Mouse (Mus musculus): ENCODE measurements at regions not wholly inside any gene's neighbourhood (a gene's known extent, or its start where the extent isn't known, plus 50 kb on each side); places are given as distances from the start of the nearest gene placed in this dataset.
A peak's percentile ranks its signal among the peaks of the same experiment; 100 is the strongest.

DNA sequence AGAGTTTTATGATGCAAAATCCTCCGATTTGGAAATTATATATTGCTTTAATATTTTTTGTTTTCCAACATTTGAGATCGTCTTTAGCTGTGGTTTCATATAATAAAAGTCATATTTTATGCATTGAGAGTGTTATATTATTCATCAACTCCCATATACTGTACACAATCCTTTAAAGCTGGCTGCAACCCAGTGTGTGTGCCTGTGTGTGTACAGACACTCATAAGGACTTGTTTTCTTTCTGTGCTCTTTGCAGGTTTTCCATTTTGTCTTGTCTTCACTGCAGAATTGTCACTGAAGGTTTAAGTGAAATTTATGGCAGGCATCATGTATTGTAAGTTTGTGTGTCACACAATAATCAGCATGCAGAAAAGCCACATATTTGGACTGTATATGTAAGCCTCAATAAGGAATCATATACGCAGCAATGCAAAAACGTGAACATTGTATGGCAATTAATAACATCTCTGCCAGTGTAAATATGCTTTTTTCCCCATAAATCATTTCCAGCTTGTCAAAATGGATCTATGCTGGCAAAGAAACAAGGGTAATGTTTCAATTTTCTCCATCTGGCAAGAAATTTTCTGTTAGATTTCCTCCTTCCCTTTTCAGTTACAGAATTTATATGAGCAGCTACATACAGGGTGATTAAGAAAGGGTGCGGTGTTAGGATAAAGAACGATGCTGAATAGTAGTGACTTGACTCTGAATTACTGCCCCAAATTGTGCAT is 342.4 kb upstream of the Pkn2 start:
- ATAC-seq (ENCODE audit: low TSS enrichment) = 0 out of 2 replicates have a peak, but pooled peaks have one; percentile 44

- ATAC-seq (ENCODE audit: low TSS enrichment) = no peak
These were observed 311.6 kb upstream of the Pkn2 start for GRCm38 (mm10) chr3:143193263-143193970.

GRCm38 (mm10) chr3:143188931-143189330 is 307.1 kb upstream of the Pkn2 start:
- ATAC-seq (ENCODE audit: low TSS enrichment) = no peak

DNA sequence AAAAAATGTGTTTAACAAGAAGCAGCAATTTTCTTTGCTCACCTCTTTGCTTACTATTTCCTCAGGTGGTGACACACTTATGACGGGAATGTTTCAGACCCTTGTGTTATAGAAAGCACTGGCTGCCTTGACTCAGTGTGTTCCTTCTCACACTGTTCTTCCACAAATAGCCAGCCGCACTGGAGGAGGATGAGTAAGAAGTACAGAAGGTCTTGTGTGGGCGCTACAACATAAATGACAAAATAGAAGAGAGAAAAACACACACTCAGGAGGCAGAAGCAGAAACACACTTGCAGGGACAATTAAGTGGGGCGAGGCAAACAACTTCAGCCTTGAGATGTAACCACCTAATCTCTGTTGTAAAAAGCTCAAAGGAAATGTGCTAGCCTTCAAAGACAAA is 292.2 kb upstream of the Pkn2 start:
- ATAC-seq (ENCODE audit: low TSS enrichment) = peak; percentile 99

DNA sequence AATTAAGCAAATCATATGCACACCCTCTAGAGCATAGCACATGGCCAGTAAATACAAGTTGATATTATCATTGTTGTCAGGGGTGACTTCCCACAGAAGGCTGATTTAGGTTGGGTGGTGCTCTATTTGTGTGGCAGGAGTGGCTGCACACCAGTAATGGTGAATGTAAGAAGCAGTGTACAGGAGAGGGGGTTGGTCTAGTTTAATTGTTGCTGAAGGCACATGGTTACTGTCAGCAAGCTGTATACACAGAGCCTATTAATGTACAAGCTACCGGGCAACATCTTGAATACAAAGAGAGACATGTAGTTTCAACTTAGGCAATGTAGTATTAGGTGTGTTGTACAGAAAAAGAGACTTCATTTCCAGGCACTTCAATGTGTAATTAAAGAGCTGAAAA is 280.6 kb upstream of the Pkn2 start:
- no peak for ATAC-seq (ENCODE audit: low TSS enrichment)

GRCm38 (mm10) chr3:143161993-143162392 is 280.2 kb upstream of the Pkn2 start:
- ATAC-seq (ENCODE audit: low TSS enrichment) = no peak

GRCm38 (mm10) chr3:143158568-143158967 is 276.8 kb upstream of the Pkn2 start:
- peak; percentile 38 for ATAC-seq (ENCODE audit: low TSS enrichment)

DNA sequence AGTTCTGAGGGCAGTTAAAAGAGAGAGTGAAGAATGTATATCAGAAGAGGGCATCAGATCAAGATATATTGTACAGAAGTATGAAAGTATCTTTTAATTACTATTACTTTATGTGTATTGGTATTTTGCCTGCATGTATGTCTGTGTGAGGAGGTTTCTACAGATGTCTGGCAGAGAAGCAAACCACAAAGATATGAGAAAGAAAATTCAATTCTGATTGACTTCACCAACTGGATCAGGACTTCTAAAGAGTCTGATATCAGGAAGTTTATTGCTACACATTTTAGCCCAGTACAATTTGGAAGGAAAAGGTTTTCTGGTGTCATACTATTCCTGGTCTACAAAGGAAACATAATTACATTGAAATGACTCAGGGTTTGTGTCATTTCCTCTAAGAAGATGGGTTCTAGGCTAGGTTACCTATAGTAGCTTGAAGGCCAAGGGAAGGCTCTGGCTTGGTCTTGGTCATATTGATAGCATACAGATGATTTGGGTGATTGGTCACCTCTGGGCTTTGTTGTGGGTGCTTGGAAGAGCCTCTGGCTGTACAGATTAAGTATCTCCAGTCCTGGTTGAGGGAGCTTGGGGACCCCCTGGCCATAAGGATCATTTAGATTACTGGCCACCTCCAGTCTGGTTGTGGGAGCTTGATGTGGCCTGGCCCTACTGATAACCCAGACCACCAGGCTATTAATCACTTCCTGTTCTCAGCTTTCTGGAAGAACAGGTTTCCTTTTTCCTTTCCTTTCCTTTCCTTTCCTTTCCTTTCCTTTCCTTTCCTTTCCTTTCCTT is 275.1 kb upstream of the Pkn2 start:
- ATAC-seq (ENCODE audit: low TSS enrichment) = no peak

- ATAC-seq (ENCODE audit: low TSS enrichment) = no peak
These were observed 274.4 kb upstream of the Pkn2 start for GRCm38 (mm10) chr3:143156174-143156573.

DNA sequence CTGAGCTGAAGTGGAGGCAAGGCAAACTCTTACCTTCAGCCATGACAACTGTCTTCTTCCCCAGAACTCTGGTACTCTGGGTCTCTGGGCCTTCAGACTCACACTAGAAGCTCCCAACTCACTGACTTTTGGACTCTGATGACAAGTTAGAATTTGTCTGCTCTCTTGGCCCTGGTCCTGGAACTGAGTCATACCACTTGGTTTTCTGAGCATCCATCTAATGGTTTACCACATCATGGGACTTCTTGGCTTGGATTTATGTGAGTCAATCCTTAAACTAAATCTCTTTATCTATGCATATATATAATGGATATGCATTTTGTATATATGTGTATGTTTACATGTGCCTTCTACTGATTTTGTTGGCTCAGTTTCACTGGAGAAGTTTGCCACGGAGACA is 273.8 kb upstream of the Pkn2 start:
- ATAC-seq (ENCODE audit: low TSS enrichment) = no peak

- no peak for ATAC-seq (ENCODE audit: low TSS enrichment)
These were observed 265.7 kb upstream of the Pkn2 start for GRCm38 (mm10) chr3:143147471-143147870.

- no peak for ATAC-seq (ENCODE audit: low TSS enrichment)
These were observed 257.1 kb upstream of the Pkn2 start for GRCm38 (mm10) chr3:143138952-143139351.

GRCm38 (mm10) chr3:143134528-143134927 is 252.7 kb upstream of the Pkn2 start:
- ATAC-seq (ENCODE audit: low TSS enrichment) = no peak

DNA sequence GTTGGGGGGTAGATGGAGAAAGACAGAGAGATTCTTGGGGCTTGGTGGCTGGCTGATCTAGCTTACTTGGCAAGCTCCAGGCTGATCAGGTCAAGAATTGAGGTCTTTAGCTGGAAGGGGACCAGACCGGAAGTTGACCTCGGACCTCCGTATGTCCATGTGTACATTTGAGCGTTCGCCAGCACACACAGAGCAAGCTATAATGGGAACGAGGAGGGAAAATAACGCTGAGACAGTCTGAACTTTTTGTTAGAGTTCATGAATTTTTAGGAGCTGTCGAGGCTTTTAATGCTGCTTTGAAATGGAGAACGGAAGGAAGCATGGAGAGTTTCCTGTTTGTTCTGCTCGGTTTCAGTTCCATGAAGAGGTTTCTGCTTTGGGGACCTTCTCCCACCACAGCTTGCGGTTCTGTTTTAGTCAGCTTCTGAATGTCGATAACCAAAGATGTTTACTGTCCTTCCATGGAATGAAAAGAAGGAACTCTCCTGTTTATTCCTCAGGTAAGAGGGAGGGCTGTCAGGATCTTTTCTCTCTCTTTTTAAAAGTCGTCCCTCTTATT is 226.0 kb upstream of the Pkn2 start:
- no peak for ATAC-seq (ENCODE audit: low TSS enrichment)

- no peak for ATAC-seq (ENCODE audit: low TSS enrichment)
These were observed 222.9 kb upstream of the Pkn2 start for GRCm38 (mm10) chr3:143104734-143105133.

- ATAC-seq (ENCODE audit: low TSS enrichment) = no peak
These were observed 221.5 kb upstream of the Pkn2 start for GRCm38 (mm10) chr3:143103333-143103732.

DNA sequence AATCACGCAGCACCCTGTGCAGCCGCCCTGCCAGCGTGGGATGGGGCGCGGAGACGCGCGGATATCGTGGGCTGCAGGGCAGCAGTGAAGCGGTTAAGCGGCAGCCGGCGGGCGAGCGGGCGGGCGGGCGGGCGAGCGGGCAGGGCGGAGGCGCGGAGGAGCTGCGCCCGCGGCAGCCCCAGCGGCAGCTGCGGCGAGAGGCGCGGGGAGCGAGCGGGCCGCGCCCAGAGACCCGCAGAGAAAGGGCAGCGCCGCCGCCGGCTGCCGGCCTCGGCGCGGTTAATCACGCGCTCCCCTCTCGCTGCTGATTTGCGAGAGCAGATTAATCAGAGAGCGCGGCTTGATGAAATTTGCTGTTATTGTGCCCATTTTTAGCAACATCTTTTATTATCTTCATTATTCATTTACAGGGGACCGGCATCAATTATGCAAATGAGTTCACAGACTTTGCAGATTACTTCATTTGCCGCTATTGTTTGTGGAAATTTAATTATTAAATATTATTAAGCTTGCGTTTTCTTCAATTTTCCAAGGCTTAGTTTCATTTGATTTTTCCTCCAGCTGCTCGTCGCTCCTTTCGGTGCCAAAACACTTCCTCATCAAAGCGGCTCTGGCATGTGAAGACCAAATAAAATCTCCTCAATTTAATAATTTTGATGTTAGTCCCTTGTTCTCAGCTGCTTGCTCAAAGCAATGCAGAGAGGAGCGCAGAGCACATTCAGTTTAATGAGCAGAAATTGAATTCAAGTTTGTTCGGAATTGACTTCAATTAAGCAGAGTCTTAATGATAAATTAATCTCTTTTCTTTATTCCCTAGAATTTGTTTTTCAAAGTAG is 219.2 kb upstream of the Pkn2 start:
- ATAC-seq (ENCODE audit: low TSS enrichment) = peak; percentile 62

GRCm38 (mm10) chr3:143100203-143100602 is 218.4 kb upstream of the Pkn2 start:
- peak; percentile 66 for ATAC-seq (ENCODE audit: low TSS enrichment)

- ATAC-seq (ENCODE audit: low TSS enrichment) = 0 out of 2 replicates have a peak, but pooled peaks have one; percentile 44
These were observed 210.4 kb upstream of the Pkn2 start for GRCm38 (mm10) chr3:143092206-143092605.

DNA sequence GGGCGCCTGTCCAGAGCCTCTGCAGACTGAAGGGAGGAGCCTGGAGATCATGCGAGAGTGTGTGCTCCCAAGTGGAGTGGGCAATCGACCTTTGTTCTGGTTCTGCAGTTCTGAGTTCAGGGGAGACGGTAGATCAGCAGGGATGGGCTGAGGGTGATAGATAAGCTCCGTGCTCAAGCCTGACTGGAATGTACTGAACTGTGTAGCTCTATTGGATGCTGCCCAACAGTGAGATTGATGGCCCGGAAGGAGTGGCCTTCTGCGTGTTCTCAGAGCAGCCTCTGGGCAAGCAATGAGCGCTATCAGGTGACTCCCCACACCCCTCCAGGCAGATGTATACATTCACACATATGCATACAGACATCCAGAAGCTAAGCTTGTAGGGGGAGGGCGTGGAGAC is 209.1 kb upstream of the Pkn2 start:
- ATAC-seq (ENCODE audit: low TSS enrichment) = no peak

DNA sequence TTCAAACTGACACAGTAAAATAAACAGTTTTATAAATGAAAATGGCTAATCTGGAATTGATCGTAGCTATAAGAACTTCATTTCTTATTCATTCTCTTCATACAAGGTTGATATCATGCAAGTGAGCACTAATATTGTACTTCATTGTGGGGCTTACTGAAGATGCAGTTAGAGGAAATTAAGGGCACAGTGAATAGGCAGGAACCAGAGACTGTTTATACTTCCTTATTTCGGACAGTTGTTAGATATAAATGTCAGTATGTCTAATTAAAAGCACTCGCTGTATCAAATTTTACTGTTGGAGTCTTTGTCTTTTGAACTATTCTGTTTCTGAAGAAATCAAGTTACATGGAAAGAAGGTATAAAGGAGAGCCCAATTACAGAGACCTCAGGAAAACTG is 208.5 kb upstream of the Pkn2 start:
- no peak for ATAC-seq (ENCODE audit: low TSS enrichment)
